Mouse (Mus musculus) midbrain, embryonic 10.5 days (tissue): ENCODE measurements around the gene Mical1. TPM values are rescaled to one million over a fixed set of nuclear protein-coding genes. Genes with fewer than 3 reads are reported as not detected.

Experiments
- DNase-seq: peaks from one replicate; pipeline ENCODE4 v3.0.0-alpha.2; 2017; ENCODE audit warnings: low spot score
- H3K27ac ChIP-seq: fragments of 300-500 bp; sonication (generic); replicated peaks from 2 replicates; pipeline ENCODE4 v1.5.1; 2016; ENCODE audit warnings: mild to moderate bottlenecking
- H3K27me3 ChIP-seq: fragments of 300-500 bp; sonication (generic); 2 replicates; pipeline ENCODE4 v1.6.1; 2016; ENCODE audit warnings: low read depth, mild to moderate bottlenecking; ENCODE audit not compliant: poor library complexity, severe bottlenecking
- H3K36me3 ChIP-seq: fragments of 300-500 bp; sonication (generic); 2 replicates; pipeline ENCODE4 v1.6.1; 2016; ENCODE audit warnings: mild to moderate bottlenecking, moderate library complexity
- H3K4me1 ChIP-seq: fragments of 300-500 bp; sonication (generic); 2 replicates; pipeline ENCODE4 v1.6.1; 2016
- H3K4me3 ChIP-seq: fragments of 300-500 bp; sonication (generic); 2 replicates; pipeline ENCODE4 v1.5.1; 2016; ENCODE audit warnings: mild to moderate bottlenecking, moderate library complexity
- H3K9me3 ChIP-seq: fragments of 300-500 bp; sonication (generic); replicated peaks from 2 replicates; pipeline ENCODE4 v1.6.1; 2016; ENCODE audit warnings: mild to moderate bottlenecking
- WGBS: fragments of 180-500 bp; shearing (Covaris S2); methylation state at CpG from one replicate; pipeline ENCODE4 v1.1.7; 2016; 5-methylcytosine and 5-hydroxymethylcytosine counted together
- polyA plus RNA-seq: library from polyadenylated mRNA; unstranded; fragments of >200 nt; fragmentation: Nextera tagmentation; extraction: Ambion mirVana; gene quantifications from 2 replicates; pipeline ENCODE4 v1.2.1, GENCODE M21; 2016

Mical1 gene
- polyA plus RNA-seq, 1 experiment from 2014 or later: 49.1 TPM

DNA sequence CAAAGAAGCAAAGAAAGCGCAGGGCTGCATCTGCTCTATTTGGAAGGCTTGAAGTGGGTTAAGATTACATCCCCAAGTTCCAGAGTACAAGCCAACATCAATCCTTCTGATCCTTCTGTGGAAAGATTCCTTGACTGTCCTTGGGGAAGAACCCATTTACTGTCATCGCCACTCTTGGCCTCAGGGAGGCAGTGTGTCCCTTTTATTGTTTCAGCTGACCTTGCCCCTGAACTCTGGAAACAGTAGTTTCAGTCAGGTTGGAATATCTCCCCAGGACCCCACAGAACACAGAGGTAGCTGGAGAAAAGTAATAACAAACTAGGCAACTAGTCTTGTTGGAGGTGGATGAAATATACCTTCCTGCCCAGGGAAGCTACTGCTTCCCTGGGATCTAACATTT lies 33.0 kb downstream of the Mical1 start:
- Histone ChIP-seq H3K9me3 (no peaks in the 10 kb centered on the region), H3K36me3 (no peaks in the 10 kb centered on the region), H3K27me3 (no peaks in the 10 kb centered on the region), H3K4me1 (no peaks in the 10 kb centered on the region), H3K4me3 (no peak overlapping the region), H3K27ac (no peak overlapping the region)
- whole genome bisulfite sequencing: 26% methylated on average over 2 of the region's 2 CpGs
- no peak for DNase-seq

DNA sequence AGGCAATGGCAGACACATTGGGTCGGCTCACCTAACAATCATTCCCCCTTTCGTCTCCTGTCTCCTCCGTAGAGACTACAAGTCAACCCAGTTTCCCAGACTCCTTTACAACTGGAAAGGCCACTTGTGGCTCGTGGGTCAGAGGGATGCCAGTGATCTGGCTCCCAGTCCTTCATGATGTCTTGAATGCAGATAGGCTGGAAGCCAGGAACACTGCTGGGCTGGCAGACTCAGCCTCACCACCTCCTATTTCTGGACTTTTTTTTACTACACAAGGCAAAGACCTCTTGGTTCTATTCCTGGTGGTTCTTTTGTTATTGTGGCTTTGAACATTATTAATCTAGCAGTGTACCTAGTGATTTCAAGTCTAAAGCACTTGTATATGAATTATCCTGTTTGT lies 38.2 kb downstream of the Mical1 start:
- Histone ChIP-seq H3K4me1 (peaks cover 5% of the 10 kb centered on the region), H3K27me3 (no peaks in the 10 kb centered on the region), H3K9me3 (no peaks in the 10 kb centered on the region), H3K36me3 (no peaks in the 10 kb centered on the region), H3K27ac (no peak overlapping the region), H3K4me3 (no peak overlapping the region)
- no peak for DNase-seq
- WGBS: 83% methylated on average over 4 of the region's 4 CpGs

DNA sequence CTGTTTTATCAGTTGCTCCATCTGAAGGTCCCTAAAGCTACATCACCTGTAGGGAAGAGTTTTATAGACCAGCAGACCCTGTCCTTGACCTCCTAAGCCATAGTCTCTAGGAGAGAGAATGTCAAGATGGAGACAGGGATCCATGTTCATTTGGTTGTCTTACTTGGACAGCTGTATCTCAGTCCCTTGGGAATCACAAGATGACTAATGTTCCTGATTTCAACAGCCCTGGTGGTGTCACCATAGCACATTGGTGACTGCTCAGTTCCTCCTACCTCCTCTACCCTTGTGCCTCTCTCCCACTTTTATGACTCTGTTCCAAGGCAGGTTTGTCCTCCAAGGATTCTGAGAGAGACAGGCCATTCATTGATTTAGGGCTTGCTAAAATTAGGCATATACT lies 38.8 kb downstream of the Mical1 start:
- H3K36me3 ChIP-seq: no peaks in the 10 kb centered on the region
- no peaks in the 10 kb centered on the region for H3K27me3 ChIP-seq
- no peak overlapping the region for H3K4me3 ChIP-seq
- H3K27ac ChIP-seq: no peak overlapping the region
- H3K4me1 ChIP-seq: peaks cover 5% of the 10 kb centered on the region
- no peaks in the 10 kb centered on the region for H3K9me3 ChIP-seq
- DNase-seq: no peak

DNA sequence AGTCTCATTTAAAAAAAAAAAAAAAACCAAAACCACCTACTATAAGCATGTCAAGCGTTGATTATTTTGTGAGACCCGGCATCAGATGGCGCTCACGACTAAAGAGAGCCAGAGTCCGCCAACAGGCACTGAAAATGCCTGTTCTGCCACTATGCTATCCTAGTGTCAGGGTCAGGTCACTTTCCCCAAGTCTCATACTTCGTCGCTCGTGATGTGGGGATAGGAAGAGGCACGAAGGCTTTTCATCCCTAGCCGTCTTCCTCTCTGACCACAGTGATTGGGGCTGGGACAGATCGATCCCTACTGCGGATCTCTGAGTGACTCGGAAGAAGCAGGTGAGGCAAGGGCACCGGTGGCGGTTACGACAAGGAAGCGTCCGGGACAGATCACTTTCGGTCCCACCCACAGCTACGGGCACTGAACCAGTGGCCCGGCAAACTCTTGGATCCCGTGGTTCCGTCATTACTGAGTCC lies 42.4 kb downstream of the Mical1 start:
- peak overlapping the region; percentile 74 for H3K4me3 ChIP-seq
- under 1% methylated on average over 23 of the region's 23 CpGs for WGBS
- H3K36me3 ChIP-seq: peaks cover 12% of the 10 kb centered on the region
- peak overlapping the region; percentile 100 for H3K27ac ChIP-seq
- no peaks in the 10 kb centered on the region for H3K9me3 ChIP-seq
- peaks cover 33% of the 10 kb centered on the region for H3K4me1 ChIP-seq
- no peak for DNase-seq
- no peaks in the 10 kb centered on the region for H3K27me3 ChIP-seq

DNA sequence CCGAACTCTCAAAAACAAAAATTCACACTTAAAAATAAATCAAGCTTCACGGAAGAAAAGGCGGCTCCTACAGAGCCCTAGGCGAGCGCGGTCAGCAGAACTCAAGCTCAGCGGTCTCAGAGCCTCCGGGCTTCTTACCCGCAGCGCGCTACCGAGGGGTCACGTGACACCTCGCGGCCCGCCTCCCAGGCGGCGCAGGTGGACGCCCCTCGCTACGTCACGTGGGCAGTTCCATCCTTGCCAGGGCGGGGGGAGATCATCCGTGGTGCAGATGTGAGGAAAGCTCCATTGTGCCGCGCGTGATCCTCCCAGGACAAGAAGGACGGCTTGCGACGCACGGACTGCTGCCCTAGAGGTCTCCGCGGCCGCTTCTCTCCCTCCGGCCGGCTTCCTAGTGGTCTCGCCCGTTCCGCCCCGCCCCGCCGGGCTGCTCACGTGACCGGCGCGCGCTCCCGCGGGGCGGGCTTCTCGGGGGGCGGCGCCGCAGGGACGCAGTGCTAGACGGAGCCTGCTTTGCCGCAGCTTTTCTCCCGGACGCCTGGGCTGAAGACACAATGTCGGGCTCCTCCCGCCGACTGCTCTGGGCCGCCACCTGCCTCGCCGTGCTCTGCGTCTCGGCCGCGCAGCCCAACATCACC lies 43.0 kb downstream of the Mical1 start, which contains the start of gene Cd164:
TSS of gene Cd164 (plus strand) at position 434 of the 638 bp plus-strand sequence.
- H3K4me1 ChIP-seq: peaks cover 34% of the 10 kb centered on the region
- H3K27me3 ChIP-seq: no peaks in the 10 kb centered on the region
- H3K4me3 ChIP-seq: peak within 1 kb of the TSS; percentile 74
- peaks cover 17% of the 10 kb centered on the region for H3K36me3 ChIP-seq
- peak; percentile 96 for DNase-seq
- peak within 1 kb of the TSS; percentile 100 for H3K27ac ChIP-seq
- H3K9me3 ChIP-seq: no peaks in the 10 kb centered on the region
- under 1% methylated on average over 69 of the region's 69 CpGs for WGBS

DNA sequence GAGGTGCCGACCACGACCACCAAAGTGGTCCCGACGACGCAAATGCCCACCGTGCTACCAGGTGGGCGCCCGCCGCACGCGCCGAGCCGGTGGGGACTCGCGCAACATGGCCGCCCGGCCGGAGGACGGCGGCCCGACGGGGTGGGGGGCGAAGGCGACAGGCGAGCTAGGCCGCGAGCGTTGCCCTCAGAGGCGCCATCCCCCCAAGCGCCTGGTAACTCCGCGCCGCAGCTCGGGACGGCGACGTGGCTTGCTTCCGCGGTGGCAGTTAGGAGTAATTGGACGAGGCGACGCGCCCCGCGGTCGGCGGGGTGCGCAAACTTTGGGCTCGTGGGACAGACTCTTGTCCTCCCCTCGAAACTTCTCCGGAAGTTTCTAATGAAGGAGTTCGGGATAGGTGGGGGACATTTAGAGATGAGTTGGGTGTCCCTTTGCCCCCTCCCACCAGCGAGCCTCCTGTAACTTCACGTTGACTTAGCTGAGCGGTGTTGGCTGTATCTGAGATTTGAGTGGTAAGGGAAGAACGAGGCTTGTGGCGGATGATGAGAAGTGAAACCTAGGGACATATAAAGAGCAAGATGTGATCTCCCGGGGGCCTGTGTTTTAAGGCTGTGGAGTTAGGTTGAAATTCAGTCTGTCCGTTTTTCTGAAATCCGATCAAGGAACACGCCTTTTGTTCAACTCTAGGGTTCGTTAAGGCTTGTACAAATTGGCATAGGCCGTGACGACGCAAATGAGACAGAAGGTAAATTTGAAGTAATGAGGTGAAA lies 43.7 kb downstream of the Mical1 start:
- Histone ChIP-seq H3K36me3 (peaks cover 24% of the 10 kb centered on the region), H3K4me1 (peaks cover 34% of the 10 kb centered on the region), H3K27ac (peak overlapping the region; percentile 100), H3K27me3 (no peaks in the 10 kb centered on the region), H3K4me3 (peak overlapping the region; percentile 74), H3K9me3 (no peaks in the 10 kb centered on the region)
- WGBS: under 1% methylated on average over 65 of the region's 65 CpGs
- DNase-seq: no peak

DNA sequence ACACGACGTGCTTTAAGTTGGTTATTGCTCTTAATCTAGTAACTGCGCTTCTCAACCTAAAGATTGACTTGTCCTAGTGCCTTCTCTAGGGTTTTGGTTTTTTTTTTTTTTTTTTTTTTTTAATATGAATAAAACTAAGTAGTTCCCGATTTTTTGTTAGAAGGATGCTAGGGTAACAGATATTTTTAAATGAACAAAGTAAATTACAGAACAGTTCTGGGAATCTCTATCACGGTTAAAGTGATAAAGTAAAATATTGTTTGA lies 44.2 kb downstream of the Mical1 start:
- DNase-seq: no peak
- 11% methylated on average over 5 of the region's 5 CpGs for WGBS
- Histone ChIP-seq H3K27ac (peak overlapping the region; percentile 100), H3K4me1 (peaks cover 34% of the 10 kb centered on the region), H3K4me3 (peak overlapping the region; percentile 74), H3K27me3 (no peaks in the 10 kb centered on the region), H3K9me3 (no peaks in the 10 kb centered on the region), H3K36me3 (peaks cover 30% of the 10 kb centered on the region)

DNA sequence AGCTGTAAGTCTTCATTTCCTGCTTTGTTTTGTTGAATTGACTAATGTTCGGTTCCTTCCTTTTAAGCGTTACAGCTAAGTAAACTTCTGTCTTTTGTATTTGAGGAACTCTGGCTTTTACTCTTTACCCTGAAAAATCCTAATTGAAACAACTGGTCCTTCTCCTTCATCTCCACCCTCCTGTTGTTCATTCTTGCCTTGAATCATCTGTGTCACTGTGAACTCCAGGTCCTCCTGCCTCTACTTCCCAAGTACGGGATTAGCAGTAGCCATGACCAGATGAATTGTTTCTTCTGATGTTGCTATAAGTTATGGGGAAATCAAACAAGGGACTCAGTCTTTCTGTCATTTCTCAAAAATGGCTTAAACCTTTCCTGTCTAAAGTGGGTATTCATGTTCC lies 47.3 kb downstream of the Mical1 start:
- 92% methylated on average over 3 of the region's 3 CpGs for WGBS
- peaks cover 58% of the 10 kb centered on the region for H3K36me3 ChIP-seq
- H3K27ac ChIP-seq: no peak overlapping the region
- no peak for DNase-seq
- no peak overlapping the region for H3K4me3 ChIP-seq
- no peaks in the 10 kb centered on the region for H3K27me3 ChIP-seq
- peaks cover 28% of the 10 kb centered on the region for H3K4me1 ChIP-seq
- H3K9me3 ChIP-seq: no peaks in the 10 kb centered on the region

DNA sequence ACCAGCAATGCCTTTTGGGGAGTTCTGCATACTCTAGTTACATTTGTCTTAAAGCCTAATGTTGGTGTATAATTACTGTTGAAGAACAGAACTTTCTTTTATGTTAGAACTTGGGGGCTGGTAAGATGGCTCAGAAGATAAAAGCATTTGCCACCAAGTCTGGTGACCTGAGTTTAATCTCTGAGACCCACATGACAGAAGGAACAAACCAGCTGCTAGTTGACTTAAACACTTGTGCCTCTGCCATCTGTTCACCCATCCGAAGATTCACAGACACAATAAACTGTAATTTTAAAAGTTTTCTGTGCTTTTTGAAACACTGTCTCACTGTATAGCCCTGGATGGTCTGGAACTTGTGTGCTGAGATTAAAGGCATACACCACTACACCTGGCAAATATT lies 49.6 kb downstream of the Mical1 start:
- Histone ChIP-seq H3K36me3 (peaks cover 81% of the 10 kb centered on the region), H3K27ac (no peak overlapping the region), H3K27me3 (no peaks in the 10 kb centered on the region), H3K4me3 (no peak overlapping the region), H3K4me1 (peaks cover 26% of the 10 kb centered on the region), H3K9me3 (no peaks in the 10 kb centered on the region)
- 88% methylated on average over 1 of the region's 1 CpGs for WGBS
- no peak for DNase-seq

DNA sequence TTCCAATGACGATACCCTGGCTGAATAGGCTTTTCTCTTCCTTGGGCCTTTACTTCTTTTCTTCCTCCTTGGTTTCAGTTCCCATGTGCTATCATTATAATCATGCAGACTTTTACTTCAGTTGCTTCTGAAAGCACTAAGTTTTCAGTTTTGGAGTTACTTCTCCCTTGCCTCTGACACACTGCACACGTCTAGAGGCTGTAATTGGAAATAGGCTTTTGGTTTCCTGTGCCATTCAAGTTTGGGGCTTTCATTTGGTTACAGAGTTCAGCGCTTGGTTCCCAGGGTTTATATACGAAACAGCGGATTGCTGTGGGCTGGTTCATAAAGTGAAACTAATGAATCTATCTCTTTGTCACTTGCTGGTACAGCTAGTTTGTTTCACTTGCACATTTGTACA lies 53.9 kb downstream of the Mical1 start:
- no peak for DNase-seq
- 95% methylated on average over 5 of the region's 5 CpGs for WGBS
- Histone ChIP-seq H3K4me3 (no peak overlapping the region), H3K4me1 (no peaks in the 10 kb centered on the region), H3K27me3 (no peaks in the 10 kb centered on the region), H3K9me3 (no peaks in the 10 kb centered on the region; the same call in 1 of the 2 replicates), H3K27ac (no peak overlapping the region), H3K36me3 (peaks cover 98% of the 10 kb centered on the region)

DNA sequence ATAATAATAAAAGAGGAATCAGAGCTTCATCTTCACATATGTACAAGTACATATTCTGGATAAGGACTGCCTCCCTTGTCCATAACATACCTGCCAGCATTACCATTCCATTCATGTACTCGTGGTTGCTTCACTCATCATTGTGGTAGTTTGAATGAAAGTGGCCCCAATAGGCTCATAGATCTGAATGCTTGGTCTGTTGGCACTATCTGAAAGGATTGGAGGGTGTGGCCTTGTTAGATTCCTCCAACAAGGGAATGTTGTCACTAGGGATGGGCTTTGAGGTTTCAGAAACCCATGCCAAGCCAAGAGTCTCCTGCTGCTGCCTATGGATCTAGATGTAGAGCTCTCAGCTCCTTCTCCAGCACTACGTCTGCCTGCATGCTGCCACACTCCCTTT lies 59.9 kb downstream of the Mical1 start:
- 92% methylated on average over 2 of the region's 2 CpGs for WGBS
- Histone ChIP-seq H3K36me3 (peaks cover 79% of the 10 kb centered on the region), H3K4me3 (no peak overlapping the region), H3K4me1 (peaks cover 8% of the 10 kb centered on the region), H3K27ac (no peak overlapping the region), H3K9me3 (no peaks in the 10 kb centered on the region; the same call in 1 of the 2 replicates), H3K27me3 (no peaks in the 10 kb centered on the region)
- DNase-seq: no peak
